Mouse (Mus musculus) forebrain, embryonic 11.5 days (tissue): ENCODE results near the gene Adh6b. TPM values are rescaled to one million over a fixed set of nuclear protein-coding genes. Genes with fewer than 3 reads are reported as not detected.
"Not testable (repeated sequence)": the region's sequence is repeated elsewhere in the genome, so short reads cannot be mapped to it uniquely, and the experiment has no call there.

ENCODE experiments used
- ATAC-seq: fragments of 200-750 bp; cut with Nextera tagmentation; replicated peaks from 2 replicates; pipeline ENCODE4 v1.8.0; 2017; ENCODE audit warnings: moderate TSS enrichment; ENCODE audit not compliant: low FRiP score
- DNase-seq: peaks from one replicate; pipeline ENCODE4 v3.0.0-alpha.2; 2017; ENCODE audit warnings: low spot score
- H3K27ac ChIP-seq: fragments of 300-500 bp; sonication (generic); 2 replicates; pipeline ENCODE4 v1.5.1; 2014; ENCODE audit warnings: low read depth, low read length
- H3K27me3 ChIP-seq: fragments of 300-500 bp; sonication (generic); 2 replicates; pipeline ENCODE4 v1.6.1; 2014; ENCODE audit warnings: mild to moderate bottlenecking, low read length, mixed read lengths; ENCODE audit not compliant: control insufficient read depth, insufficient read depth
- H3K36me3 ChIP-seq: fragments of 300-500 bp; sonication (generic); 2 replicates; pipeline ENCODE4 v1.6.1; 2014; ENCODE audit warnings: mild to moderate bottlenecking, low read length, moderate library complexity, mixed read lengths; ENCODE audit not compliant: control insufficient read depth, insufficient read depth
- H3K4me1 ChIP-seq: fragments of 300-500 bp; sonication (generic); replicated peaks from 2 replicates; pipeline ENCODE4 v1.6.1; 2014; ENCODE audit warnings: low read length, mixed read lengths; ENCODE audit not compliant: control insufficient read depth, insufficient read depth
- H3K4me2 ChIP-seq: fragments of 300-500 bp; sonication (generic); 2 replicates; pipeline ENCODE4 v1.6.1; 2014; ENCODE audit warnings: low read depth, mild to moderate bottlenecking, low read length, moderate library complexity, mixed read lengths; ENCODE audit not compliant: severe bottlenecking
- H3K4me3 ChIP-seq: fragments of 300-500 bp; sonication (generic); 2 replicates; pipeline ENCODE4 v1.5.1; 2014; ENCODE audit warnings: low read depth, low read length
- H3K9ac ChIP-seq: fragments of 300-500 bp; sonication (generic); 2 replicates; pipeline ENCODE4 v1.6.1; 2014; ENCODE audit warnings: low read length
- H3K9me3 ChIP-seq: fragments of 300-500 bp; sonication (generic); 2 replicates; pipeline ENCODE4 v1.6.1; 2016; ENCODE audit warnings: low read length, mixed read lengths; ENCODE audit not compliant: control insufficient read depth
- WGBS: fragments of 180-500 bp; shearing (Covaris S2); extraction: QIAGEN DNeasy Blood & Tissue Kit; methylation state at CpG from one replicate; pipeline ENCODE4 v1.1.7; 2014; 5-methylcytosine and 5-hydroxymethylcytosine counted together
- polyA plus RNA-seq: library from polyadenylated mRNA; unstranded; fragments of >200 nt; fragmentation: Nextera tagmentation; extraction: Ambion mirVana; gene quantifications from 2 replicates; pipeline ENCODE4 v1.2.1, GENCODE M21; 2014

Gene Adh6b
- polyA plus RNA-seq, 1 experiment from 2014 or later, result 0.17 TPM

DNA sequence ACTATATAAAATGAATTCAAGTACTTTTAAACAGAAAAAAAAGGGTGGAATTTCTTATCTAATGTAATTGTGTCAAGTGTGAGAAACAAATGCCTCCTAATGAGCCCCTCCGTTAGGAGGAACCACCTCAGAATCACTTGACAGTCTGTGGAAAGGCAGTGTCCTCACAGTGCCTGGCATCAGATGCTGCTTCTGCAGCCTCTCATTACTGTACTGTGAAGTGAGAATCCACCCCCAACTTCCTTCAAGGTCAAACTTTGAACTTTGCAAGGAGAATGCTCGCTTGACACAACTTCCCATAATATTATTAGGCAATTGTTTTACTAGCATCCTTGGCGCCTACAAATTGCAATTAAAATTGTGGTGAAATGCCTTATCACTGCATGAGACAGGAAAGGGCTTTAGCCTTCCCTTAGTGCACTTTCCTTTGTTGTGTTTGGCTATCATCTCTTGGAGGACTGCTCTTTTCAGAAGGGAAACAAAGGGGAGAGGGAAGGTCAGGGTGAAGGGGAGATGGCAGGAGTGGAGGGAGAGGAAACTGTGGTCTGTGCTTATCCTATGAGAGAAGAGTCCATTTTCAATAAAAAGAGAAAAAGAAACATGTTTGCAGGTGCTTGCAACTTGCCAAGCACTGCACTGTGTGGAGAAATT lies 5.3 kb upstream of the Adh6b start:
- ATAC-seq (no peak), DNase-seq (no peak)
- Histone ChIP-seq H3K36me3 (no peaks in the 10 kb centered on the region), H3K9ac (no peak overlapping the region), H3K27me3 (no peaks in the 10 kb centered on the region), H3K27ac (no peak overlapping the region), H3K4me1 (no peaks in the 10 kb centered on the region), H3K9me3 (no peaks in the 10 kb centered on the region), H3K4me2 (no peak overlapping the region), H3K4me3 (no peak overlapping the region)
- WGBS, result 73% methylated on average over 3 of the region's 3 CpGs

DNA sequence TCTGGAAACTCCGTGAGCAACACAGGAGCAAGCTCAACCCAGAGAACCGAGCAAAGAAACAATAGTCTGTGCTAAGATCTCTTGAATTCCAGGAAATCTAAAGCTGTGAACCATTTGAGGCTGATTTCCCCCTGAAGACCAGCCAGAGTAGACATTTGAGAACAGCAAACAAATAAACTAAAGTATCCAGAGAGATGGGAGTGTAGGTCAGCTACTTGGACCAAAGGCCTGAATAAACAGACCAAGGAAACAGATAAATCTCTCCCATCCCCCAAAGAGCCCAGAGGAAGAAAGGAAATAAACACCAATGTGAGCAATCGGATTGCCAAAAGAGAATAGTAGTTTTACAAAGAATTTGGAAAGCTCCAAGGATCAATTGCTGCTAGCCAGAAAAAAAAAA lies 5.5 kb downstream of the Adh6b start:
- WGBS, result 78% methylated on average over 3 of the region's 3 CpGs

DNA sequence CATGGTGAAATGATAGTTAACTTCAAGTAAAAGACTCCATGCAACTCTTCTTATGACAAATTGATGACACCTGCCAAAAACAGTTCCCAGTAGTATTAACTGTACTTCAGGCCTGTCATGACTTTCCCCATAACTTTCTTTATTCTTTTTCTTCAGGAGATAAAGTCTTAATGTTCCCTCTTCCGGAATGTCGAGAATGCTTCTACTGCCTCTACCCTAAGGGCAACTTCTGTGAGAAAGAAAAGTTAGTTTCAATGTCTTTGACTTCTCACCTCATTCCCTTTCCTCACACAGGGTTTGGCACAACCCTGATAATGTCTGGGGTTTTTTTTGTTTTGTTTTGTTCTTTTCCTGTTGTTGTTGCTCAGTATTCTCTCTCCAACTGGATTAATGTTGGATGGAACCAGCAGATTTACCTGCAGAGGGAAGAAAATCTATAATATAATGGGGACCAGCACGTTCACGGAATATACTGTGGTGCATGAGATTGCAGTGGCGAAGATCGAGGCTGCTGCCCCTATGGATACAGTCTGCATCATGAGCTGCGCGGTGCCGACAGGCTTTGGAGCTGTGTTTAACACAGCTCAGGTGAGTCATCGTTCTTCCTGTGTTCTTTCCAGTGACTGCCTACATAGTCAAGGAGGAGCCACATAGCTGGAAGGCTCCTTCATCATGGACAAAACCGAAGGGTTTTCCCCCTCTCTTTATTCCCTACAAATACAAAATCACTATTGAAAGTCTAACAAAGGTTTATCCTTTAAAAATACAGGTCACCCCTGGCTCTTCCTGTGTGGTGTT lies 10.6 kb downstream of the Adh6b start:
- 93% methylated on average over 11 of the region's 11 CpGs for WGBS
- ATAC-seq, result no peak

More for the DNA sequence above, 5.5 kb downstream of the Adh6b start:
- no peak overlapping the region for H3K27ac ChIP-seq
- ATAC-seq, result no peak
- H3K9ac ChIP-seq, result no peak overlapping the region
- no peak overlapping the region for H3K4me2 ChIP-seq
- no peak for DNase-seq
- no peaks in the 10 kb centered on the region for H3K9me3 ChIP-seq
- H3K4me1 ChIP-seq, result no peaks in the 10 kb centered on the region
- H3K27me3 ChIP-seq, result no peaks in the 10 kb centered on the region
- H3K36me3 ChIP-seq, result no peaks in the 10 kb centered on the region
- no peak overlapping the region for H3K4me3 ChIP-seq

DNA sequence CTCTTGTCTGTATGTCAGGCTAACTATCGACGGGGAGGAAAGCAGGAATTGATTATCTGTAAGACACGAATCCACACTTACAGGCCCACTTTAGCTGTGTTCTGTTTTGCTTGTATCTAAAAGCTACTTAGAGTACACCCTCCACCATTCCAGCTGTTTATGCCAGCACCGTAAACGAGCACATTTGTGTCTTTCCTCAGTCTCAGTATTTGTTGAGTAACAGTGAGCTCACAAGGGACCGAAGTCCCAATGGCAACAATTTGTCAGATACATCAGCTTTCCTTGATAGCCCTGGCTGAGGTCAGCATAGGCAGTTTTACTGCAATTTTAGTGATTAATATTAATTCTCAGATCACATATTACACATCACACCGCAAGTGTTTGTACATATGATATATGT lies 17.3 kb downstream of the Adh6b start:
- Histone ChIP-seq H3K4me3 (no peak overlapping the region), H3K9me3 (no peaks in the 10 kb centered on the region), H3K4me2 (no peak overlapping the region), H3K9ac (no peak overlapping the region), H3K4me1 (no peaks in the 10 kb centered on the region), H3K27me3 (no peaks in the 10 kb centered on the region), H3K27ac (no peak overlapping the region), H3K36me3 (no peaks in the 10 kb centered on the region)
- no peak for DNase-seq
- no peak for ATAC-seq
- 93% methylated on average over 7 of the region's 7 CpGs for WGBS

More for the DNA sequence above, 10.6 kb downstream of the Adh6b start:
- DNase-seq, result no peak
- H3K27ac ChIP-seq, result no peak overlapping the region
- H3K4me1 ChIP-seq, result no peaks in the 10 kb centered on the region
- no peak overlapping the region for H3K4me3 ChIP-seq
- H3K36me3 ChIP-seq, result no peaks in the 10 kb centered on the region
- no peak overlapping the region for H3K4me2 ChIP-seq
- H3K9ac ChIP-seq, result no peak overlapping the region
- no peaks in the 10 kb centered on the region for H3K27me3 ChIP-seq
- H3K9me3 ChIP-seq, result no peaks in the 10 kb centered on the region

DNA sequence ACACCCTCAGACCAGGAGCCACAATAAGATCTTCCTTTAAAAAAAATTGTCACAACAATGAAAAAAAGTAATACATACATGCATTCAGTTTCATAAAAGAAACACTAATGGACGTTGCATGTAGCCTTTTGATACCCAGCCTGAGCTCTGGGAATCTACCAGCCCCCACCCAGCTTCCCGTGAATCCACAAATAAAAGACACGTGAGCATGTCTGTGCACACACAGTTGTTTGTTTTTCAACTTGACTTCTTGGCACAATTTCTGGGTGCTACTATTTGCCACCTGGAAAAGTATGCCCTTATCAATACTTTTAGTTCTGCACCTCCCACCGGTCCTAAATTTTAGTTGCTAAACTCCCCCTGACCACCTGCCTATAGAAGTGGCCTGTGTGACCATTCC lies 19.1 kb downstream of the Adh6b start:
- Histone ChIP-seq H3K4me2 (no peak overlapping the region), H3K4me3 (no peak overlapping the region), H3K36me3 (no peaks in the 10 kb centered on the region), H3K27me3 (no peaks in the 10 kb centered on the region), H3K27ac (no peak overlapping the region), H3K4me1 (no peaks in the 10 kb centered on the region), H3K9me3 (no peaks in the 10 kb centered on the region), H3K9ac (no peak overlapping the region)
- no peak for DNase-seq
- no peak for ATAC-seq
- 80% methylated on average over 4 of the region's 4 CpGs for WGBS

DNA sequence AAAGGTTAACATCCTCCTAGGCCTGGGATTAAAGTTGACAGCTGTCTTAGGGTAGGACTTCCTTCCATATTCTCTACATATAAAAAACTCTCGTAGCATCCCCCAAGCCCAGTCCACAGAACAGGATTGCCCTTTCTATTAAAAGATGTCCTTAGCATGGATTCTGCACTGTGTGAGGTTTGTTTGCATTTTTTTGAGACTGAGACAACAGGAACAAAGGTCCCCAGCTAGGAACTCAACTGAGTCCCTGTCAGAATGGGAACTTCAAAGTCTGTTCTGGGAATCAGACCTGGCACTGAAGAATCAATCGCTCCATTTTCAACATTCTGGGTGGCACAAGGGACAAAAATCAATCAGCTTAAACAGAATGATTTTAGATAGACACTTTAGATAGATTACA lies 21.3 kb downstream of the Adh6b start:
- Histone ChIP-seq H3K27ac (no peak overlapping the region), H3K27me3 (no peaks in the 10 kb centered on the region), H3K9ac (no peak overlapping the region), H3K9me3 (no peaks in the 10 kb centered on the region), H3K4me1 (no peaks in the 10 kb centered on the region), H3K36me3 (no peaks in the 10 kb centered on the region), H3K4me2 (no peak overlapping the region), H3K4me3 (no peak overlapping the region)
- ATAC-seq, result no peak
- no peak for DNase-seq
- WGBS, result 82% methylated on average over 2 of the region's 2 CpGs

DNA sequence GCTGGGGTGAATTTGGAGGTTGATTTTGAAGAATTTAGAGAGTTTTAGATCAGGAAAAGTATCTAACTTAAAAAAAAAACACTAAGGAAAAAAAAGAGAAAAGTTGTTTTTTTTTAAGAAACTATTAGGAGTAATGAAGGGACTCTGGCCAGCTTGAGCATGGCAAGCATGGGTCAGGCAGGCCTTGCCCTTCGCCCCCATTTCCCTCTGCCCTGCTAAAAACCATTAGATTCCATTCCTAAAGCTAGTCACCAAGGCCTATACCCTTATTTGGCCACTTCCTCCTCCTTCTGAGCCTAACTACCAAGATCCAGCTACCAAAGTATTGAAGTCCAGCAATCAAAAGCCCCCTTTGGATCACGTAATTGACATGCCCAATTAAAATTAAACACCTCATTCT lies 24.6 kb downstream of the Adh6b start:
- H3K4me1 ChIP-seq, result no peaks in the 10 kb centered on the region
- ATAC-seq (no peak), DNase-seq (no peak)
- no peaks in the 10 kb centered on the region for H3K36me3 ChIP-seq
- H3K27ac ChIP-seq, result no peak overlapping the region
- H3K9ac ChIP-seq, result no peak overlapping the region
- H3K9me3 ChIP-seq, result no peaks in the 10 kb centered on the region
- H3K4me3 ChIP-seq, result no peak overlapping the region
- no peak overlapping the region for H3K4me2 ChIP-seq
- 79% methylated on average over 2 of the region's 2 CpGs for WGBS
- no peaks in the 10 kb centered on the region for H3K27me3 ChIP-seq

DNA sequence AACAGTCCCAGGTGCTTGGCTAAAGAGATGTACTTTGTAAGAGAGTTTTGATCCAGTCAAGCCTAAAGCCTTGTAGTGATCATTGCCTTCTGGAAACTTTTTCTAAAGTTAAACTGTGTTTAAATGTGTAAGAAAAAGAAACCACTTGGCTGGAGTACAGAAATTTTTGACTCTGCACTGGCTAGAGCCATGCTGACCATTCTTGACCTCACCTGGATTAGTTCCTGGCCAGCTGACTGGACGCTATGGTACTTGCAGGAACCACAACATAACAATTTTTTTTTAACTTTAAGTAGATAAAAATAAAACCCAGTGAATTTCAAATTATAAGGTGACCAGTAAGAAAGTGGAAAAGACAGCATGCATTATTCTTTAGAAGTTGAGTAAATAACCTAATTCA lies 28.0 kb downstream of the Adh6b start:
- H3K4me2 ChIP-seq, result no peak overlapping the region
- no peaks in the 10 kb centered on the region for H3K27me3 ChIP-seq
- H3K4me1 ChIP-seq, result no peaks in the 10 kb centered on the region
- H3K9me3 ChIP-seq, result no peaks in the 10 kb centered on the region
- H3K36me3 ChIP-seq, result no peaks in the 10 kb centered on the region
- no peak for DNase-seq
- H3K9ac ChIP-seq, result no peak overlapping the region
- 94% methylated on average over 1 of the region's 1 CpGs for WGBS
- H3K4me3 ChIP-seq, result no peak overlapping the region
- no peak for ATAC-seq
- H3K27ac ChIP-seq, result no peak overlapping the region

DNA sequence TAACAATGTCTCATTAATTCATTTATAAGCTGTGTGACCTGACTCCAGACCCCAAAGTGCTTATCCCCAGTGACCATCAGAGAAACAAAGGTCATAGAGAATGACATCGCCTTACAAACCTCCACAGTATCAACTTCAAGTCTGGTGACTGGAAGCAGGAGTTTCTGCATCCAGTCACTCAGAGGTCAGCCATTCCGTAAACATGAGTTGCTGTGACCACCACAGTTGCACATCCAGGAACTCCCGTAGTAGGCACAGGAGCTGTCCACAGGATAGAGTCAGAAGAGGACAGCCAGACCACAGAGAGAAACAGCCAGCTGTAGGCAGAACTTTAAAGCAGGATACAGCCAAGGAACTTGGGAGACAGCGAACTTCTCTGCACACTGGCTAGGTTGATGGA lies 28.7 kb downstream of the Adh6b start:
- H3K36me3 ChIP-seq, H3K9me3 ChIP-seq, H3K9ac ChIP-seq, DNase-seq, H3K4me2 ChIP-seq, H3K4me1 ChIP-seq, H3K4me3 ChIP-seq, H3K27ac ChIP-seq, H3K27me3 ChIP-seq, ATAC-seq: not testable (repeated sequence)
- 79% methylated on average over 4 of the region's 4 CpGs for WGBS
